Mouse (Mus musculus): ENCODE results near the gene Vipr1.

Vipr1 gene

GRCm38 (mm10) chr9:121681191-121681590 is 38.7 kb downstream of the Vipr1 start:
- no peak for DNase-seq

DNA sequence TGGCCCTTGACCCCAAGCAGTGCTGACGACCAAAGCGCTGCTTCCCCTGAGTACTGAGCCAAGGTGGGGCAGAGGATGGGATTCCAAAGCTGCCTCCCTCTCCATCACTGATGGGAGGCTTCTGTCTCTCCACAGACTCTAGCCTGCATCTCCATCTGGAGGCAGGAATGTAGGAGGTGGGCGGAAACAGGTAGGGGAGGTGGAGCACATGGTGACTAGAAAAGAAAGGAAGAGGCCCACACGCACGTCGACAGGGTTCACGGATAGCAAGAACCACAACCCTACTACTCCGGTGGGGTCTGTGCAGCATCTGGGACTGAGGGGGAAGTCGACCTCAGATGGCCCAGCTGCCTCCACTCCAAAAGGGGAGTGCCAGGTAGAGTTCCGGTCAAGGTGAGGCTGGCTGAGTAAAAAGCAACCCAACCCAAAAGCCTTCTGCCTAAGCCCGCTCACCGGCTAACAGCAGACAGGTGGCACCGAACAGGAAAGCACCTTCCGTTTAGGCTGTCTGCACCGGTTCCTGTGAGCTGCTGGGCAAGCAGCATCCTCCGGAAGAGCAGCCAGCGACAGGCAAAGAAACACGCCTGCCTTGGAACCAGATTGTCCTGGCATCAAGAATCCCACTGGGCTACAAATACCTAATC is 39.6 kb downstream of the Vipr1 start:
- DNase-seq = no peak

DNA sequence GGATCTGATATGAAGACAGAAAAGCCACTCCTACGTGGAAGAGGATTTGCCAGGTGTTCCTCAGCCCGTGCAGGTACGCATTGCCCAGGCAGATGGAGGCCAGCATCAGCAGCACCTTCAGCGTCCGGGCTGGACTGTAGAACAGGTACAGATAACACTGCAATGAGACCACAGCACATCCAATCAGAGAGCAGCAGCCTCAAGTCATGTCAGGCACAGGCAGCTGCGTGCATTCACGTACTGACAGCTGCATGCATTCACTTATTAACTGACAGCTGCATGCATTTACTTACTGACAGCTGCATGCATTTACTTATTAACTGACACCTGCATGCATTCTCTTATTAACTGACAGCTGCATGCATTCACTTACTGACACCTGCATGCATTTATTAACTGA is 42.2 kb downstream of the Vipr1 start:
- no peak for DNase-seq

- peak; percentile 87 for DNase-seq
Measured at GRCm38 (mm10) chr9:121690200-121690651, 47.7 kb downstream of the Vipr1 start.

DNA sequence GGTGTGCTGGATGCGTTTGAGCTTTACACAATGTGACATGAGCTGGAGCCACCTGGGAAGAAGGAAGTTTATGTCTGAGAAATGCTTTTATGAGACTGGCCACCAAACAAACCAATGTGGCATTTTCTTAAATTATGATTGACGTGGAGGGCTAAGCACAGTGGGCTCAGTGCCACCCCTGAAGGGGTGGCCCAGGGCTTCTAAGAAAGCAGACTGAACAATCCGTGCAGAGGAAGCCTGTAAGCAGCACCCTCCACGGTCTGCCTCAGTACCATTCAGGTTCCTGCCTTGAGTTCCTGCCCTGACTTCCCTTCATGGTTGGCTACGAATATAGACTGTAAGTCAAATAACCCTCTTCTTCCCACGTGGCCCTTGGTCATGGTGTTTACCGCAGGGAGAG is 48.2 kb downstream of the Vipr1 start:
- no peak for DNase-seq

DNA sequence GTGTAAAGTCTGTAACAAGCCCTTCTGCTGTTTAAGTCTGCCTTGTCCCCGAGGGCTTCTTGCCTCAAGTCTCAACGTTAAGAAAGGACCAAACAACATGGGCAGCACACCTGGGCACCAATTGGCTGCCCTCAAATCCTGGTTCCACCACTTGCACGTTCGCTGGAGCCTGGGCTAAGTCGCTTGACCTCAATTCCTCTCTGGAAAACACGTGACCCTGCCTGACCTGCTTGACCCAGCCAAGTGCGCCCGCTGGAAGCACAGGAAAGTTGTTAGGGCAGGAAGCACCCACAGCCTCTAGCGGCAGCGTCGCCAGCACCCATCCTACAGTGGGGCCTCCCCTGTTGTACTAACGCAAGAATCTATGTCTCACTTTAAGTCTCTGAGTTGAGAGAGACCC is 52.2 kb downstream of the Vipr1 start:
- DNase-seq = peak; percentile 56

DNA sequence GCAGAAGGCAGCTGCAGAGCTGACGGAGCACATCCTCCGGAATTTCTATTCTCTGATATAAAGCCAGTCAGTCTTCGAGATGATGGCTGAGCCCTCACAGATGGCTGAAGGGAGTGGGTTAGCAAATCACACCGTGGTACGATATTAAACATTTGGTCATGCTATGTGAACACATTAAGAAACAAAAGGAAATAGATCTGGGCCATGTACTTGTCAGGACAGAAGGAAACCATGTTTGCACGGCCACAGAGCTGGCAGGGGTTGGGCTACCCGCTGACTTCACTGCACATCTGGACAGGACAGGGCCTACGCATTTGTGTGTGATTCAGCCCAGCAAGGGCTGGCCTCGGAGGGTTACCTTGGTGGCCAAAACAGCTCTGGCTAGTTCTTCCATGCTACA is 54.1 kb downstream of the Vipr1 start:
- DNase-seq = no peak

DNA sequence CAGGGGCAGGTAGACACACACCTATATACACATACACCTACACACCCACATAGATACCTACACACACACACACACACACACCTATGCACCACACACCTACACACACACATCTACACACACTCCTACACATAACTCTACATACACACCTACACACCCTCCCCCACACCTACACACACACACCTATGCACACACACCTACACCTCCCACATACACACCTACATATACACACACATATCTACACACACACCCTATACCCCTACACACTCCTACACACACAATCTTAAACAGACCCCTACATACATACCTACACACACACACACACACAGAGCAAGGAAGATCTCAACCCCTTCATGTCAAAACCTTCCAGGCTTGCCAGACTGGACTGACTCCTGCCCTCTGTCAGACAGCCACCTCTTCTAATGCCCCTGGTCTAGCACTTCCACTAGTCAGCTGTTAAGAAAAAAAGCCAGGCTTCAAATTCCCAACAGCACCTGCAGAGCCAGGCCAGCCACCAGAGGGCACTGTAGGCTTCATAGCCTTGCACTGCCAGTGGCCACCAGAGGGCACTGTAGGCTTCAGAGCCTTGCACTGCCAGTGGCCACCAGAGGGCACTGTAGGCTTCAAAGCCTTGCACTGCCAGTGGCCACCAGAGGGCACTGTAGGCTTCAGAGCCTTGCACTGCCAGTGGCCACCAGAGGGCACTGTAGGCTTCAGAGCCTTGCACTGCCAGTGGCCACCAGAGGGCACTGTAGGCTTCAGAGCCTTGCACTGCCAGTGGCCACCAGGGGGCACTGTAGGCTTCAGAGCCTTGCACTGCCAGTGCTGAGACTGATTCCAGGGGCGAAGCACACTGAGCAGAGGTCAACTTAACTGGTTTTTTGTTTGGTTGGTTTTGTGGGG is 54.9 kb downstream of the Vipr1 start:
- peak; percentile 48 for DNase-seq

DNA sequence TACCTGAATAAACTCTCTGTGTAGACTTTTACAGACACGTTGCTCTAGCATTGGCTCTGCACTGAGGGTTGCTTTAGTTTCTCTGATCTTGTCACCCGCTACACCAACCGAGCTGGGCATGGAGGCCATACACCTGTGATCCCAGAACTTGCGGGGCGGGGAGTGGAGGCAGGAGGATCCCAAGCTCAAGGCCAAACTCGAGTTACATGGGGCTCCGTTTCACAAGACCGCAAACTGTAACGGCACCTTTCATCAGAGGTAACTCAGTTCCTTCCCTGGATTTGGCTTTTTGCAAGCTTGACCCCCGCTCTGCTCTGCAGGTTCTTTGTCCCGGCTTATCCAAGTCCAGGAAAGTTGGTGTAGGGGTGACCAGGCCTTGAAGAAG is 61.7 kb downstream of the Vipr1 start:
- DNase-seq = no peak

DNA sequence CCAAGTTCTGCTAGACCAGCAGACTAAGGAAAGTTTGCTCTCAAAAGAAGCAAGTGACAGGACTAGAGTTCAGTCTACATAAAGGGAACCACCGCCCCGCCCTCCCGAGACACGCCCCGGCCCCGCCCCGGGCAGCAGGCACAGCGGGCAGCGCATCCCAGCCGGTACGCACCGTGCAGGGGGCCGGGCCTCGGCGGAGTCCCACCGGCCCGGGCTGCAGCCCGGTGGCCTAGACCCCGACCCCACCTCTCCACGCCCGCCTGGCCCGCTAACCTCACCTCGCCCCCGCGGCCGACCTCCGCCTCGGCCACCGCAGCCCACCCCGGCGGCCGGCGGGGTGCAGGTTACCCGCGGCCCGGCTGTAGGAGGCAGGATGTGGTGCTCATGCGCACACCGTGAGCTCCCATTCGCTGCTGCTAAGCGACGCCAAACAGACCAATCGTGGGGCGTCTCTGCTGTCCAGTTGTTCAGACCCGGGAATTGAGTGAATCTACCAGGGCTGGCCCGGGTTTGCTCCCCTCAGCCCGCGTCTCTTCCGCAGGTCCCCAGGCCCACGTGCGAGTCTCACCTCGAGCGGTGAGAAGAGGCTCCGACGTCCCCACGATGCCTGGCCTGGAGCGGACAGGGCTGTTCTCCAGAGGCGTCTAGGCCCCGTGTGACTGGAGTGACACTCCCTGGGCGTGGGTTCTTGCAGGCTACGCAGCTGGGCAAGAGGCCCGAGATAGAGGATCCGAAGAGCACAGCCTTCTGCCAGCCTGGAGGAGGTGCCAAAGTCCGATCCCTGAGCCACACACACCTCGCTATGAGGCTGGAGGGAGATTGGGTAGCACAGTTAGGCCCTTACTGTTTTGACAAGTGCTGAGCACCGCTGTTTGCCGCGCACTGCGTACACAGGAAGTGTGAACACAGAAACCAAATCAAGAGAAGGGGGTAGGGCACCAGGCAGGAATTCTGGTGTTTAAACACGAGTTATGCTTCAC is 62.4 kb downstream of the Vipr1 start, which contains the start of gene Sec22c:
Gene Sec22c, minus strand, starts transcription at position 845 of the 980 bp plus-strand sequence.
- peak; percentile 96 for DNase-seq

GRCm38 (mm10) chr9:121706029-121706675 is 63.6 kb downstream of the Vipr1 start:
- no peak for DNase-seq

DNA sequence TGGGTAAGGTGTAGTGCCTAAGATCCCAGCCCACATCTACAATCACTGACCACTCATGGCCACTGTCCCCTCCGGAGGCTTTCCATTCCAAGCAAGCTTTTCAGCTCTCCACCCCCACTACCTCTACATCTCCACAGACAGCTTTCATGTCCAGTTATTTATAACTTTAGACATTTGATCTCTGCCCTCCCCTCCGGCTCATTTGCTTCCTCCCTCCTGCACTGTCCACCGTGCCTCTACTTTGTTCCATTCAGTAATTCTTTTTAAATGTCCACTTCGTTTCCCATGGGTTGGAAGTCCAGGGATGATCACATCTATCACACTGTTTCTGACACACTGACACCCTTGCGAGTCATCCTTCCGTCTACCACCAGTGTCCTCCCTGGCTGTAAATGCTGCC is 65.3 kb downstream of the Vipr1 start:
- no peak for DNase-seq

DNA sequence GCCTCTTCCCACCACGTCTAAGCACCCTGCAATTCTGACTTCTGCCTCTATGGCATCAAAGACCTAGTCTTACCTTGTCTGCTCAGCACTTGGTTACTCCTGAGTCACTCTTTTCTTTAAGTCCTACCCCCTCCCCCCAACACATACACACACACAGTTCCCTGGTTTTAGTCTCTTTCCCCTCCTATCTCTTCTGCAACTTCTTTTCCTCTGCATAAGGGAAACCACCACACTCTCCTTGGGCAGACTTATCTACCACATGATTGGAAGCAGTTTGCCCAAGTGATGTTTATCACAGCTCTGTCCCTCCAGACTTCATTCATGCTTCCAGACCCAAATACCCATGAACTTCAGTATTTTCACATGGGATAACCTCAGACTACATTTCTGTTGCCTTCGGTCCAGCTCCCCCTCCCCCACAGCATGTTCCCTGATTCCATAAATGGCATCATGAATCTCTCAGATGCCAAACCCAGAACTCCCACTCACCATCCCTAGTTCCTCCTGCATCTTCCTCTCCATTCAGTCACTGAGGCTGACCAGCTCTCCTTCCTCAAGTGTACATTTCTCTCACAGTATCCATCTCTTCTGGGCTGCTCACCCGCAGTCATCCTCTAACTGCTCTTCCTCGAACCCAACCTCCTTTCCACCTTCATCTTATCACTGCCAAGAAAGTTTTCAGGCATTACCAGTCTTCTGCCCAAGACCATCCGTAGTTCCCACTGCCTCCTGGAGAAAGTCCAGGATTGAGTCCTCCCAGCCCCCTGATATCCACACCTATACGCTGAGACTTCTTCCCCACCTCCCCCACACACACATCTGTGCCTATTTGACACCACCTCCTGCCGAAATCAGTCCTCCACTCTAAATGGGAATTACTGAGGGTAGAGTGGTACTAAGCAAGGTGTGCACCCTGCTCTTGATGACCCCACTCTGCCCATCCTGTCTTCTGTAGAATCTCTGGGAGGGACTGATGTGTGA is 66.3 kb downstream of the Vipr1 start:
- no peak for DNase-seq

GRCm38 (mm10) chr9:121709898-121710583 is 67.5 kb downstream of the Vipr1 start, which contains the start of gene Ss18l2:
TSS of gene Ss18l2 (plus strand) at chr9:121710329.
- DNase-seq = peak; percentile 100

- DNase-seq = no peak
Measured at GRCm38 (mm10) chr9:121710584-121710975, 68.1 kb downstream of the Vipr1 start.

DNA sequence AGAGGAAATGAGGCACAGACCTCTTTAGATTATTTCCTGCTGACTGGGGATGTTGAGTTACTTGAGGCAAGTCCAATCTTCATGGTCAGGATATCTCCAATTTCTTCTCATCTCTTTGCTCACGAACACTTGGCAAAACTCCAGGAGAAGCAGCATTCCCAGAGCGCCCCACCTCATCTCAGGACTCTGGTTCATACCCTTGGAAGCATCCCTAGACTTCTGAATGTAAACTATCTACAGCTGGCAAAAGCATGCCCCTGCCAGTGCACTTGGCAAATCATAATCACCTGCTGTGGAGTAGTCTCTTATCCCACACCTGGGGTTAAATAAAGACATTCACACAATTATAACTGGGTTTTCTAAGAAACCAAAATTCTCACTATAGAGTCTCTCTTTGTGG is 74.5 kb downstream of the Vipr1 start:
- DNase-seq = no peak

DNA sequence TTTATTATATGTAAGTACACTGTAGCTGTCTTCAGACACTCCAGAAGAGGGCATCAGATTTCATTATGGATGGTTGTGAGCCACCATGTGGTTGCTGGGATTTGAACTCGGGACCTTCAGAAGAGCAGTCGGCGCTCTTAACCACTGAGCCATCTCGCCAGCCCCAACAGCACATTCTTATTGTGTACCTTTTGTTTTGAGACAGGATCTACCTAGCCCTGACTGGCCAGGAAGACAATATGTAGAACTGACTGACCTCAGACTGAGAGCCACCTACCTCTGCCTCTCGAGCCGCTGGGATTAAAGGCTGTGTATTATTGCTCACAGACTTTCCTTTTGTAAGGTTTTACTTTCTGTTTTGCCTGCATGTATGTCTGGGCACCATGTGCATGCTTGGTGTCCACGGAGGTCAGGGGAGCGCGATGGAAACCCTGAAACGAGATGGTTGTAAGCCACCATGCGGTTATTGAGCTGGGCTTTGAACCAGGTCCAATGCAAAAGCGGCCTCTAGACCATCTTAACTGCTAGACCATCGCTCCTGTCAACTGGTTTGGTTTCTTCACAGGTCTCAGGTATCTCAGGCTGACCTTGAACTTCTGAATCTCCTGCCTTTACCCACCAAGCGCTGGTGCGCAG is 75.7 kb downstream of the Vipr1 start:
- DNase-seq = no peak

GRCm38 (mm10) chr9:121718792-121719318 is 76.3 kb downstream of the Vipr1 start, which contains the start of gene Nktr:
TSS of gene Nktr (plus strand) at chr9:121719169.
- DNase-seq = peak; percentile 99
